Comparison of ENCODE assay signal across 26 mouse cellular contexts in genomic region chr19:11660459-11660858, GRCm38 (mm10). TPM values are rescaled to one million over a fixed set of nuclear protein-coding genes. Genes with fewer than 3 reads are reported as not detected.
"Had no signal": no experiment of that assay in that cellular context is flagged by ENCODE, and none has a peak within 500 bp of the region (broad histone marks: within the 10 kb centered on the region; RNA-seq: fewer than 3 reads in every experiment).

Oosp2 (minus strand) TSS chr19:11660559.

- H3K4me3 ChIP-seq: midbrain, embryonic 10.5 days; midbrain, embryonic 12.5 days; myocyte; neural tube, embryonic 13.5 days; neural tube, embryonic 15.5 days had no signal

- H3K27me3 ChIP-seq: midbrain, embryonic 12.5 days; neural tube, embryonic 13.5 days; neural tube, embryonic 15.5 days had no signal

- H3K4me1 ChIP-seq: midbrain, embryonic 10.5 days; midbrain, embryonic 12.5 days; neural tube, embryonic 13.5 days; neural tube, embryonic 15.5 days had no signal

- H3K9me3 ChIP-seq: midbrain, embryonic 10.5 days; midbrain, embryonic 12.5 days; neural tube, embryonic 13.5 days; neural tube, embryonic 15.5 days had no signal

- H3K36me3 ChIP-seq: midbrain, embryonic 10.5 days; midbrain, embryonic 12.5 days; neural tube, embryonic 13.5 days; neural tube, embryonic 15.5 days had no signal

- H3K4me2 ChIP-seq: lung, embryonic 14.5 days; midbrain, embryonic 12.5 days; neural tube, embryonic 13.5 days; neural tube, embryonic 15.5 days had no signal

- ATAC-seq: midbrain, embryonic 16.5 days had no signal

- DNase-seq: lung, adult 18-20 months; lung, embryonic 14.5 days; lung, postnatal 10 days; lung, postnatal 4 days; midbrain, embryonic 14.5 days; retina, postnatal 1 day; right cerebral cortex, adult 18-20 months; right cerebral cortex, postnatal 25 days; right cerebral cortex, postnatal 4 days; spleen, adult 18-20 months; thymus, adult 18-20 months; thymus, postnatal 25 days; thymus, postnatal 4 days had no signal

- H3K9ac ChIP-seq: lung, embryonic 14.5 days; midbrain, embryonic 12.5 days; neural tube, embryonic 13.5 days; neural tube, embryonic 15.5 days had no signal

- H3K27ac ChIP-seq: midbrain, embryonic 10.5 days; midbrain, embryonic 12.5 days; neural tube, embryonic 13.5 days; neural tube, embryonic 15.5 days had no signal

RNA-seq across cellular contexts. Expression of gene Oosp2, which starts in this region (rescaled TPM):
- total RNA-seq: megakaryocyte-erythroid progenitor cell, adult 5-6 weeks had no signal
- polyA plus RNA-seq: lung, embryonic 14.5 days; lung, embryonic 16.5 days; midbrain, embryonic 10.5 days; midbrain, embryonic 12.5 days; midbrain, embryonic 14.5 days; midbrain, embryonic 16.5 days; myocyte; neural tube, embryonic 11.5 days; neural tube, embryonic 13.5 days; neural tube, embryonic 15.5 days; small intestine, adult 2 months; stomach, embryonic 14.5 days; stomach, embryonic 16.5 days; urinary bladder, adult 2 months had no signal
